Mouse (Mus musculus) liver, embryonic 11.5 days (tissue): Measurements from ENCODE around the gene Btnl2. TPM values are rescaled to one million over a fixed set of nuclear protein-coding genes. Genes with fewer than 3 reads are reported as not detected.

Experiments
- ATAC-seq: fragments of 200-750 bp; cut with Nextera tagmentation; replicated peaks from 2 replicates; pipeline ENCODE4 v1.8.0; 2017; ENCODE audit warnings: moderate number of reproducible peaks, mild to moderate bottlenecking, moderate TSS enrichment, moderate library complexity; ENCODE audit not compliant: low FRiP score
- DNase-seq: peaks from one replicate; pipeline ENCODE4 v3.0.0-alpha.2; 2017; ENCODE audit warnings: low spot score
- H3K27ac ChIP-seq: fragments of 300-500 bp; sonication (generic); 2 replicates; pipeline ENCODE4 v1.5.1; 2014; ENCODE audit warnings: mild to moderate bottlenecking, low read depth, low read length, control low read depth
- H3K27me3 ChIP-seq: fragments of 300-500 bp; sonication (generic); replicated peaks from 2 replicates; pipeline ENCODE4 v1.6.1; 2014; ENCODE audit warnings: low read length, mixed read lengths; ENCODE audit not compliant: control insufficient read depth, insufficient read depth
- H3K36me3 ChIP-seq: fragments of 300-500 bp; sonication (generic); 2 replicates; pipeline ENCODE4 v1.6.1; 2014; ENCODE audit warnings: mild to moderate bottlenecking, low read length, moderate library complexity, mixed read lengths; ENCODE audit not compliant: control insufficient read depth, insufficient read depth
- H3K4me1 ChIP-seq: fragments of 300-500 bp; sonication (generic); replicated peaks from 2 replicates; pipeline ENCODE4 v1.6.1; 2014; ENCODE audit warnings: low read length, mixed read lengths; ENCODE audit not compliant: control insufficient read depth, insufficient read depth
- H3K4me2 ChIP-seq: fragments of 300-500 bp; sonication (generic); 2 replicates; pipeline ENCODE4 v1.6.1; 2014; ENCODE audit warnings: mild to moderate bottlenecking, control low read depth, moderate library complexity
- H3K4me3 ChIP-seq: fragments of 300-500 bp; sonication (generic); 2 replicates; pipeline ENCODE4 v1.5.1; 2014; ENCODE audit warnings: low read depth, low read length, control low read depth
- H3K9ac ChIP-seq: fragments of 300-500 bp; sonication (generic); 2 replicates; pipeline ENCODE4 v1.6.1; 2014; ENCODE audit warnings: low read depth, low read length, control low read depth
- H3K9me3 ChIP-seq: fragments of 300-500 bp; sonication (generic); 2 replicates; pipeline ENCODE4 v1.6.1; 2016; ENCODE audit warnings: low read length, inconsistent platforms, mixed read lengths; ENCODE audit not compliant: control insufficient read depth
- whole genome bisulfite sequencing: fragments of 180-500 bp; shearing (Covaris S2); extraction: QIAGEN DNeasy Blood & Tissue Kit; methylation state at CpG from one replicate; pipeline ENCODE4 v1.1.7; 2014; 5-methylcytosine and 5-hydroxymethylcytosine counted together
- polyA plus RNA-seq: library from polyadenylated mRNA; unstranded; fragments of >200 nt; fragmentation: Nextera tagmentation; extraction: Ambion mirVana; gene quantifications from 2 replicates; pipeline ENCODE4 v1.2.1, GENCODE M21; 2014

The Btnl2 gene
- polyA plus RNA-seq, 1 experiment from 2014 or later, result not detected

- Histone ChIP-seq H3K4me2 (no peak overlapping the region), H3K27me3 (no peaks in the 10 kb centered on the region), H3K4me1 (no peaks in the 10 kb centered on the region), H3K27ac (no peak overlapping the region), H3K4me3 (no peak overlapping the region), H3K9ac (no peak overlapping the region), H3K36me3 (no peaks in the 10 kb centered on the region), H3K9me3 (no peaks in the 10 kb centered on the region)
- WGBS, result 83% methylated on average over 1 of the region's 1 CpGs
- no peak for DNase-seq
- ATAC-seq, result no peak
Observed at GRCm38 (mm10) chr17:34331200-34331599, 23.4 kb upstream of the Btnl2 start.

- Histone ChIP-seq H3K4me3 (no peak overlapping the region), H3K4me1 (no peaks in the 10 kb centered on the region), H3K9ac (no peak overlapping the region), H3K9me3 (no peaks in the 10 kb centered on the region), H3K27ac (no peak overlapping the region), H3K36me3 (no peaks in the 10 kb centered on the region), H3K27me3 (no peaks in the 10 kb centered on the region; the same call in 1 of the 2 replicates), H3K4me2 (no peak overlapping the region)
- DNase-seq (no peak), ATAC-seq (no peak)
- WGBS, result 37% methylated on average over 3 of the region's 3 CpGs
Observed at GRCm38 (mm10) chr17:34340619-34341402, 13.8 kb upstream of the Btnl2 start.

DNA sequence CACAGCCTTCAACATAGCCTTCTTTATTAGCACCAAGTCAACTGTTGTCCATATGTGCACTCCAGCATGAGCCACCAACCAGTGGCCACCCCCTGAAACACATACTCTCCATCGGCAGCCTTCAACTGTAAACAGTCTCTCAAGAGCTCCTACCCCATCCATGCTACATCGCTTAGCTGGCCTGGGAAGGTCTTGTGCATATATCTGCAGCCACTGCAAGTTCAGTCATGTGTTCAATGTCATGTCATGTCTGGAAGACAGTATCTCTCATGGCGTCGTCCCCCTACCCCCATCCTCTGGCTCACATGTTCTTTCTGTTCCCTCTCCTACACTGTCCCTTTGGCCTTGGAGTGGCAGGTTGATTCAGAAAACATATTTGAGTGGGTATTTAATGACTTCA is 9.7 kb upstream of the Btnl2 start:
- H3K27me3 ChIP-seq, result no peaks in the 10 kb centered on the region; the same call in 1 of the 2 replicates
- no peak overlapping the region for H3K4me2 ChIP-seq
- H3K4me1 ChIP-seq, result no peaks in the 10 kb centered on the region
- no peak overlapping the region for H3K27ac ChIP-seq
- H3K9me3 ChIP-seq, result no peaks in the 10 kb centered on the region
- DNase-seq, result no peak
- H3K36me3 ChIP-seq, result no peaks in the 10 kb centered on the region
- no peak for ATAC-seq
- no peak overlapping the region for H3K9ac ChIP-seq
- no peak overlapping the region for H3K4me3 ChIP-seq
- WGBS, result 81% methylated on average over 4 of the region's 4 CpGs

- no peak overlapping the region for H3K9ac ChIP-seq
- 81% methylated on average over 7 of the region's 7 CpGs for WGBS
- no peaks in the 10 kb centered on the region for H3K9me3 ChIP-seq
- DNase-seq, result no peak
- ATAC-seq, result no peak
- H3K36me3 ChIP-seq, result no peaks in the 10 kb centered on the region
- no peak overlapping the region for H3K27ac ChIP-seq
- H3K4me1 ChIP-seq, result no peaks in the 10 kb centered on the region
- H3K4me3 ChIP-seq, result no peak overlapping the region
- no peaks in the 10 kb centered on the region; the same call in 1 of the 2 replicates for H3K27me3 ChIP-seq
- H3K4me2 ChIP-seq, result no peak overlapping the region
Observed at GRCm38 (mm10) chr17:34345486-34345885, 9.1 kb upstream of the Btnl2 start.

DNA sequence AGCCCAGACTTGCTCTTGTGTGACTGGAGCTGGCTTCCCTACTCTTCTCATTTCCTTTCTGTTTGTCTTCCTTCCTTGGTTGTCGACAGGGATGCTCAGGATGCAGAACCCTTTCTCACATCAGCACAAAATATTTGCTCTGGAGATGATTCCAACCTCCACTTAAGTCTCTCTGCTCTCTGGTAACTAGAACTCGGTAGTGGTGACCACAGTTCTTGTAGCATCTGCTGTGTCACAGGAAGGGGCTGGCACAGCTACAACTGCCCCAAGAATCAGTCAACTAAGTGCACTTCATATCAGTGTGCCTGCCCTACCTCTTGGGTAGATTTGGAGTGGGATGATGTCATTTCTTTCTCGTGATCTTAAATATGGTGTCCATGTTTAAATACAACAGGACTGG is 8.6 kb upstream of the Btnl2 start:
- no peaks in the 10 kb centered on the region for H3K4me1 ChIP-seq
- 52% methylated on average over 3 of the region's 3 CpGs for WGBS
- H3K9me3 ChIP-seq, result no peaks in the 10 kb centered on the region
- H3K27me3 ChIP-seq, result no peaks in the 10 kb centered on the region; the same call in 1 of the 2 replicates
- no peak overlapping the region for H3K9ac ChIP-seq
- DNase-seq (no peak), ATAC-seq (no peak)
- H3K4me3 ChIP-seq, result no peak overlapping the region
- no peak overlapping the region for H3K4me2 ChIP-seq
- no peak overlapping the region for H3K27ac ChIP-seq
- no peaks in the 10 kb centered on the region for H3K36me3 ChIP-seq

- H3K4me1 ChIP-seq, result no peaks in the 10 kb centered on the region
- H3K9ac ChIP-seq, result no peak overlapping the region
- WGBS, result 50% methylated on average over 6 of the region's 6 CpGs
- ATAC-seq (no peak), DNase-seq (no peak)
- no peaks in the 10 kb centered on the region for H3K9me3 ChIP-seq
- H3K4me3 ChIP-seq, result no peak overlapping the region
- no peak overlapping the region for H3K4me2 ChIP-seq
- no peaks in the 10 kb centered on the region for H3K36me3 ChIP-seq
- H3K27me3 ChIP-seq, result no peaks in the 10 kb centered on the region
- H3K27ac ChIP-seq, result no peak overlapping the region
Observed at GRCm38 (mm10) chr17:34347606-34348308, 6.9 kb upstream of the Btnl2 start.

DNA sequence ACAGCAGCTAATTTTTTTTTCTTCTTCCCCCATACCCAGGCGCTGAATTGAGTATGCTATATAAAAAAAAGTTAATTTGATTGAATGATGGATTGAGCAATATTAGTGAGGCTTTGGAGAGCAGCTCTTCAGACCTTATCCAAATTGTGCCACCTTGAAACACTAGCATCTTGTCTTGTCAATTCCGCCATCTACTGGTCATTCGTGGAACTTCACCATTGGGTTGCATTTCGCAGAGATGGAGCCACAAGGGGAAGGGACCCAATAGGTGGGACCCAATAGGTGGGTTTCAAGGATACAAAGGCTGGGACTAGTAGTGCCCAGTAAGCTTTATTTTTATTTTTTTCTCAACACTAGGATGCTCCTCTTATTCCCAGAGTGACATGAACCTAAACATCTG is 5.2 kb upstream of the Btnl2 start:
- Histone ChIP-seq H3K4me1 (no peaks in the 10 kb centered on the region), H3K36me3 (no peaks in the 10 kb centered on the region), H3K9ac (no peak overlapping the region), H3K27me3 (no peaks in the 10 kb centered on the region), H3K27ac (no peak overlapping the region), H3K4me3 (no peak overlapping the region), H3K9me3 (no peaks in the 10 kb centered on the region), H3K4me2 (no peak overlapping the region)
- DNase-seq (peak; percentile 60), ATAC-seq (no peak)
- 6% methylated on average over 4 of the region's 4 CpGs for WGBS

DNA sequence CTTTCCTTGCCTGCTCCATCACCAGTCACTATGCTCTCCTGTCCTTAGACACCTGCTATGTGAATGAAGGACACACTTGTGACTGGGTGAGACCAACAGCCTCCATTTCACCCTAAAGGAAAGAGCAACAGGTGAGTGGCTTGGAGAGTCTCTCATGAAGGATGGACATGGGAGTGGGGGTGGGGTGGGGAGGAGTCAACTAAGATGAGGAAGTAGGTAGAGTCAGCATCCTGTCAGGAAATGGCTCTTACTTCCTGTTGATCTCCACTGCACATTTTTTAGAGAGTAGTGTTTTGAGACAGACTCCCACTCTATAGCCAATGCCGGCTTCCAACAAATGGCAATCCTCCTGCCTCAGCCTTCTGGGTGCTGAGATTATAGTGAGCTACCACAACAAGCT is 318 bp downstream of the Btnl2 start:
- Histone ChIP-seq H3K4me1 (no peaks in the 10 kb centered on the region), H3K27ac (no peak overlapping the region), H3K36me3 (no peaks in the 10 kb centered on the region), H3K27me3 (peaks cover 4% of the 10 kb centered on the region; the same call in 1 of the 2 replicates), H3K4me2 (no peak overlapping the region), H3K9ac (no peak overlapping the region), H3K9me3 (no peaks in the 10 kb centered on the region), H3K4me3 (no peak overlapping the region)
- 65% methylated on average over 1 of the region's 1 CpGs for WGBS
- no peak for ATAC-seq
- no peak for DNase-seq
